Mouse (Mus musculus): ENCODE measurements around the gene Dse.
A peak's percentile ranks its signal among the peaks of the same experiment; 100 is the strongest.
"Not testable (repeated sequence)": the region's sequence is repeated elsewhere in the genome, so short reads cannot be mapped to it uniquely, and the experiment has no call there.

The Dse gene

GRCm38 (mm10) chr10:34207503-34207850 lies at the start of gene Dse:
Gene Dse, minus strand, starts transcription at chr10:34207715.
- DNase-seq (ENCODE audit: low spot score): no peak

DNA sequence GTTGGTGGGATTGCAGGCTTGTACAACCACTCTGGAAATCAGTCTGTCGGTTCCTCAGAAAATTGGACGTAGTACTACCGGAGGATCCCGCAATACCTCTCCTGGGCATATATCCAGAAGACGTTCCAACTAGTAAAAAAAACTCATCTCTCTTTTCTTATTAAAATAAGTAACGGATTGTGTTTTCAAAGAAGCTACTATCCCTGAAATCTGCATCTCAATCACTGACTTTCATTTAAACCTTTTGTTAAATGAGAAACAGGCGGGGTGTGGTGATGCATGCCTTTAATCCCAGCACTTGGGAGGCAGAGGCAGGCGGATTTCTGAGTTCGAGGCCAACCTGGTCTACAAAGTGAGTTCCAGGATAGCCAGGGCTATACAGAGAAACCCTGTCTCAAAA lies 45.3 kb upstream of the Dse start:
- DNase-seq (ENCODE audit: low spot score): not testable (repeated sequence)

DNA sequence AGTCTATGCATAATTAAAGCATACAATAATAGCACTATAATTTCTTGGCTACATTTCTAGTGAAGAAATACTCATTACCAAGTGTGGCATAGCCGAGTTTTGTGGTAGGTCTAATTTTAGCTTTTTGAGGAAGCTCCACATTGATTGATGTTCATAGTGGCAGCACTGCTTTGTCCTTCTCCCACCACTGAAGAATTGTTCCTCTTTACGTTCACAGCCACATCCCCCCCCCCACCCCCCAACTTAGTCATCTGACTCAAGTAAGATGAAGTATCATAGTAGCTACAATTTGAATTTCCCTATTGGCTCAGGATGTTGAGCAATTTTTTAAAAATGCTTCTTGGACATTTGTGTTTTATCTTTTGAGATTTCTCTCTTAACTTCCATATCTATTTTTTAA lies 42.1 kb upstream of the Dse start:
- no peak for DNase-seq (ENCODE audit: low spot score)

GRCm38 (mm10) chr10:34247757-34248156 lies 40.2 kb upstream of the Dse start:
- DNase-seq (ENCODE audit: low spot score): no peak

DNA sequence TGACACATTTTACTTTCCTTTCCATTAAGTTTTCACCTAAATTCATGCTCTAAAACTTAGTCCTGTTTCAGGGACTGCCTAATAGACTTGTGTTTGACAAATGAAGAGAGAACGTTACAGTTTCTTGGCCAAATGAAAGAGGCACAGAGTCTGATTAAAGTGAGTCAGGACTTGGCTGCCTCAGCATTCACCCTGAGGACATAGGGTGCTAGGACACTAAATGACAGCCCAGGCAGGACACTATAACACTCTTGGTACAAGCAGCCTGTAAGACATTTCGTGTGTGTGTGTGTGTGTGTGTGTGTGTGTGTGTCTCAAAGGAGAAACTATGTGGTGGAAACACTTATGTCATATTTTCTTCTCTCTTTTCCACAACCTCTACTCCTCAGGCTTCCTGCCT lies 38.6 kb upstream of the Dse start:
- peak; percentile 71 for DNase-seq (ENCODE audit: low spot score)

DNA sequence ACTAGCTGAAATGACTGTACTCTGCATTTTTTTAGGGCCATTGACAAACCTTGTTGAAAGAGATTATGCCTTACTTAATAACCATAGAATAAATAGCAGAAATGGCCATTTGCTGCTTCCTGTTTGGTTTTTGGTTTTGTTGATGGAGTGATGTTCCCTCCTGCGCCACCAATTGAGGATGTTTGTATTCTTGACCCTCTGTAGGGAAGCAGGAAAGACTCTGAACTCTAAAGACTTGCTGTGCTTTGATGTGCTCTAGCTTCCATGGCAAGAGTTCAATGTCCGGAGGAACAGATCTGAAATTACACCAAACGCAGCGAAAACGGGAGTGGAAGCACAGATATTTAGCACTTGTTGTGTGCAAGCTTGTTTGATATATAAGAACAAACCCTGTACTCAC lies 37.2 kb upstream of the Dse start:
- DNase-seq (ENCODE audit: low spot score): no peak

- DNase-seq (ENCODE audit: low spot score): no peak
Observed at GRCm38 (mm10) chr10:34238536-34238935, 31.0 kb upstream of the Dse start.

DNA sequence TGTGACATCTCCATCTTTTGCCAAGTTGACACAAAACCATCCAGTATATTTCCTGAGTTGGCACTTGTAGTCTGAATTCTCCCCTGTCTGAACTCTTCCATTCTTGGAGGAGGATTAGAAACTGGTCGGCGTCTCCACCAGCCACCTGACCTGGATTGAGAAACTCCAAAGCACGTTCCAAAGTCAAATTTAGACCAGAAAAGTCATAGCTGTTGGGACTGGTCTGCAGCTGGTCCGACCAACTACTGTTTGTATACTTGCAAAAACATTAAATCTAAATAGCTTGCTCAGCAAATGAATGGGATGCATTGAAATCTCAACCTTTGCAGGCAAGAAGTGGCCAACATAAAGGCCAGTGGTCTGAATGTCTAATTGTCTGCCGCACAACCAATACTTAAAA lies 29.1 kb upstream of the Dse start:
- DNase-seq (ENCODE audit: low spot score): peak; percentile 36

- DNase-seq (ENCODE audit: low spot score): peak; percentile 20
Observed at GRCm38 (mm10) chr10:34235384-34235783, 27.9 kb upstream of the Dse start.

DNA sequence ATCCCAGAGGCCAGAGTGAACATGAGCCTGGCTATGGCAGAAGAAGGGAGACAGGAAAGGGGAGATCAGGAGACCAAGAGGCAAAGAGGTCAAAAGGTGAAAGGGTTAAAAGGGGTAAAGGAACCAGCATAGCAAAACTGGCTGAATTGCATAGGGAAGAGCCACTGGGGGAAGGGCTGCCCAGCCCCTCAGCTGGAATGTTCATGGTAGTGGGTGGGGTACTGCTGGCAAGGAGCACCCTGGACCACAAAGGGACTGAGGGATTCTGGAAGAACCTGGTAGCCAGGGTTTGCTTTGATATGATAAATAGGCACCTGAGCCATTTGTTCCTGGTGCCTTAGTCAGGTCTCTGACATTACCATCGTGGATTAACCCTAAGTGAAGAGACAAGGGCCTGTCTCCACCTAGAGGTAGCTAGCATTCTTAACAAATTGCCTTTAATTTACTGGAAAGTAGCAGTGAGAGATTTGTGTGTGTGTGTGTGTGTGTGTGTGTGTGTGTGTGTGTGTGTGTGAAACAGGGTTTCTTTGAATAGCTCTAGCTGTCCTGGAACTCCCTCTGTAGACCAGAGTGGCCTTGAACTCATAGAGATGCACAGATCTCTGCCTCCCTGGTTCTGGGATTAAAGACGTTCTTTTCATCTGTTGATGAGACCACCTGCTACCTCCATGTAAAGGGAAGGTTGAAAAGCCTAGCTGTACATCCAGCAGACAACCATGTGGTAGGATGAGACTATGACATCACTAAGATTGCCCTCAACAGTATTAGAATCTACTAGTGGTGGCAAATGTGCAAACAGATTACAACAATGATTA lies 26.6 kb upstream of the Dse start:
- DNase-seq (ENCODE audit: low spot score): no peak

DNA sequence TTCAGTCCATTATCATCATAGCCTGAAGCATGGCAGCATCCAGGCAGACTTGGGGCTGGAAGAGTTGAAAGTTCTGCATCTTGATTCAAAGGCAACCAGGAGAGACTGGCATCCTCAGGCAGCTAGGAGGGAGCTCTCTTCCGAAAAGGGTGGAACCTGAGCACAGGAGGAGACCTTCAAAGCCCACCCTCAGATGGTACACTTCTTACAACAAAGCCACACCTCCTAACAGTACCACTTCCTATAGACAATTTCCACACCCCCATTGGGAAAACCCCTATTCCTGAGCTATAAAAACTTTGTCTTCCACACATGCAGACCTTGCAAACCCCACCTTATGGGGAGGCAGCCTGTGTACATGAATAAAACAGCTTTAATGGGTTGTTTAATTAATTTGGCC lies 25.9 kb upstream of the Dse start:
- no peak for DNase-seq (ENCODE audit: low spot score)

DNA sequence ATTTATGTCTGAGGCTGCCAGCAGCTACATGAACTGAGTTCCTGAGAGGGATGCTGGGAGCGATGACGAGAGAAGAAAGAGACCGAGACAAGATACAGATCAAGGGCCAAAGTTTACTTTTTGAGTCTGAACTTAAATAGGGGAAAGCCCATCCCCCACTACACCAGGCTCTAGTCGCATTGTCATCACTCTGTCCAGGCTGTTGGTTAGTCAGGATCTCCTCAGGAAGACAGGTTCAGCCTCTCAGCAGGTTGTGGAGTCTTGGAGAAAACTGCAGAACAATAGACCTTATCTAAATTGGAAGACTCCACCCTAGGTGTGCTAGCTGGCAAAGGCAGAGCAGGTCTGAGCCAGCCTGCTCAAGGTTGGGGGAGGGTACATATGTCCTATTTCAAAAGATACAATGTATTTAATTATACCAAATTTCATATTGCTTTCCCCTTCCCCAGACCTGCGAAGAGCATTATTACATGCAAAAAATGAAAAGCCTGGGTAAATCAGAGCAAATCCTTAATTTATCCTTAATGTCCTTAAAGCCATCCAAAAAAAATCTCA lies 22.7 kb upstream of the Dse start:
- DNase-seq (ENCODE audit: low spot score): no peak

GRCm38 (mm10) chr10:34229491-34229890 lies 22.0 kb upstream of the Dse start:
- no peak for DNase-seq (ENCODE audit: low spot score)

GRCm38 (mm10) chr10:34223660-34224059 lies 16.1 kb upstream of the Dse start:
- no peak for DNase-seq (ENCODE audit: low spot score)

- DNase-seq (ENCODE audit: low spot score): no peak
Observed at GRCm38 (mm10) chr10:34221909-34222620, 14.6 kb upstream of the Dse start.

- DNase-seq (ENCODE audit: low spot score): no peak
Observed at GRCm38 (mm10) chr10:34218191-34218590, 10.7 kb upstream of the Dse start.

DNA sequence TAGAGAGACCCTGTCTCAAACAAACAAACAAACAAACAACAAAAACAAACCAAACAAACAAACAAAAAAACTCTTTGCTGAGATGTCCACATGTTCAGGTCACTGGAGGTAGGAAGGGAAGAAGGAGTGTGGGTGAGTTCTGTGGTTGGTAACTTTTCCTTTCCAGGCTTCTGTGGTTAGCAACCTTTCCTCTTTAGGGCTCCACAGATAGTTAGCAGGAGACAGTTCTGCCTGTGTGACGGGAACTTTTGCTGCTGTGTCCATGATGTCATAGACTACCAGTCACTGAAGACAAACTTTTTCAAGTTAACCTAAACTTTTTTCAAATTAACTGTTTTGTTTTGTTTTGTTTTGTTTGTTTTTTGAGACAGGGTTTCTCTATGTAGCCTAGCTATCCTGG lies 8.2 kb upstream of the Dse start:
- no peak for DNase-seq (ENCODE audit: low spot score)

GRCm38 (mm10) chr10:34209951-34210350 lies 2.4 kb upstream of the Dse start:
- DNase-seq (ENCODE audit: low spot score): no peak

- DNase-seq (ENCODE audit: low spot score): no peak
Observed at GRCm38 (mm10) chr10:34208031-34208430, 516 bp upstream of the Dse start.

DNA sequence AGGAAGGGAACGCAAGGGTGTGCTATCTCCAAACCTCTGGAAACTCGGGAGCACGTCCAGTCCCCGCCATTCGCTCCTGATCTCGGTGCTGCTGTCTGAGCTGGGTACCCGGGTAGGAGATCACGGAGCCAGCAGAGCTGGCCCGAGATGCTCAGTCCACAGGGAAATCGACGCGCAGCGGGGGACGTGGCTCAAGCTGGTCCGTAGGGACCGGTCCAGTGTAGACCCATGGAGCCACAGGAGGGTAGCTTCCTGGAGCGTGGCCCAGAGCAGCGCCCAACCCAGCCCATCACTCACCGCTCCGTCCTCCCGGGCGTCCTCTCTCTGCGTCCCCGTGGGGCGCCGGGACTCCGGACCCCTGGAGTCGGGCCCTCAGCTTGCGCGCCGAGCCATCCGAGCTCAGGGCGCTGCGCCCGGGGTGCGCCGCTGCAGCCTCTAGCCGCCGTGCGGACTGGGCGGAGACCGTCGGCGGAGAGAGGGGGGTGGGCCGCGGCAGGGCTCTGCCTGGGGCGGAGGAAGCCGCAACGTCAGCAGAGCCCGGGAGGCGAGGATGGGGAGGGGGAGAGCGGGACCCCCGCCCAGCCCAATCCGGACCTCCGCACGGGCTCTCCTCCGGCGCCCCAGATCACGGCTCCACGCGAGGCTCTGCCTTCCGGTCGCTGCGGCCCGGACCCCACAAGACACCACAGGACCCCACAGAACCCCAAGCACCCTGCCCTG lies 572 bp downstream of the Dse start:
- DNase-seq (ENCODE audit: low spot score): peak; percentile 56

- peak; percentile 45 for DNase-seq (ENCODE audit: low spot score)
Observed at GRCm38 (mm10) chr10:34206436-34206782, 1.1 kb downstream of the Dse start.

- no peak for DNase-seq (ENCODE audit: low spot score)
Observed at GRCm38 (mm10) chr10:34205825-34206224, 1.7 kb downstream of the Dse start.

DNA sequence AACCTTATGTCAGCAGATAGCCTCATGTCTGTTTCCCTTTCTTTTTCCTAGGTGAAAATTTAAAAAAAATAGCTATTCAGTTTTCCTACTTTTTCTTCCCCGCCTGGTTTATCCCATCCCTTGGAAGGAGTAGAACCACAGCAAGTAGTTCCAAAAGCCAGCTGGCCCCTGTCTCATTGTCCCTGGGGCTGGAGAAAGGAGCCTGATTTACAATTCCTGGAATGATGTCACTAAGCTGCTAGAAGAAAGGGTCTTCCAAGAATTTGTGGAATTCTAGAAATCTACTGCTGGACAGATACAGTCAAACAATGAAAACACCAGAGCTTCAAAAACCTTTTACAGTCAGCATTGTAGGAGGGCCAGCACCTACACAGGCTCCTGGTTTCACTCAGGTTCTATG lies 6.8 kb downstream of the Dse start:
- DNase-seq (ENCODE audit: low spot score): no peak
